Mouse (Mus musculus) olfactory bulb, adult 2 months (tissue): ENCODE data around the gene Tmem44.

ENCODE experiments used
- CTCF ChIP-seq: fragments of 200-500 bp; IDR thresholded peaks from 2 replicates; pipeline ENCODE4 v1.5.1; 2012; ENCODE audit warnings: low read depth, mild to moderate bottlenecking, low read length, moderate library complexity; ENCODE audit not compliant: insufficient read depth
- POLR2A ChIP-seq: fragments of 200-500 bp; IDR thresholded peaks from 2 replicates; pipeline ENCODE4 v1.6.1; 2012; ENCODE audit warnings: mild to moderate bottlenecking, low read depth, low read length, moderate library complexity; ENCODE audit not compliant: insufficient read depth

DNA sequence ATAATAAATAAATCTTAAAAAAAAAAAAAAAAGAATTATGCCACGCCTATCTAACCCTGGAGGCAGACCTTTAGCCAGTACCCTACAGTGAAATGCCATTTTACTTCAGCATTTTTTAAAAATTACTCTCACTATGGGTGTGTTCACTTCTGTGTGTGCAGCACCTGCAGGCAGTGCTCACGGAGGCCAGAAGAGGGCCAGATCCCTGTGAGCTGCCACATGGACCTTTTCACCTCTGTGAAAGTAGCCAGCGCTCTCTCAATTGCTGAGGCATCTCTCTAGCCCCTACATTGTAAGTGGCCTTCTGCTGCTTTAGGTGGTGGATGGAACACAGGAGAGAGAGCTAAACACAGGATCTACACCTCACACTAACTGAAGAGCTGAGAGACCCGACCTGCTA is 19.5 kb upstream of the Tmem44 start:
- TF ChIP-seq CTCF (no peak), POLR2A (no peak)
